Mouse (Mus musculus): ENCODE data around the gene Wdr81.

DNA sequence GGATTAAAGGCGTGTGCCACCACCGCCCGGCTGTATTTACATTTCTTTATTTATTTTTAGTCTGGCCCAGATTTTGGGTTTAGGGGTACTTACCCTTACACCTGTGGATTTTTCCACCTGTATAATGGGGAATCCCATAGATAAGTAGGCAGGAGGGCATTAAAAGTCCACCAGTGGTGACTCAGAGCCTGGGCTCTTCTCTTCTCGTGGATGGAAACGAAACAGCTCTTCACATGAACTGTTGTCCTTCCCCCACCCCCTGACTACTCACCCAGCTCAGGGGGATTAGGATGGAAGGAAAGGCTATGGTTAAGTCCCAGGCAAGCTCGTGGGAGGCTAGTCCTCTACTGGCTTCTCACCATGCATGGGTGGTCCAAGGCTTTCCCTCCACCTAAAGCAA, 9.9 kb upstream of the Wdr81 start:
- no peak for TF ChIP-seq CTCF (IDR thresholded peaks at IDR 0.05)
- no peak for TF ChIP-seq EP300 (IDR thresholded peaks at IDR 0.05)
